Comparison of ENCODE assay signal across 12 mouse cellular contexts in genomic region chr12:52390242-52390641, GRCm38 (mm10).
DNase-seq lines count a peak whose midpoint lies in the region; ATAC-seq and TF ChIP-seq lines count a peak whose summit lies in the region.
"Had no signal": no experiment of that assay in that cellular context is flagged by ENCODE, and none has a peak within 500 bp of the region (broad histone marks: within the 10 kb centered on the region; RNA-seq: fewer than 3 reads in every experiment).

No protein-coding gene starts in this region.

- 0 out of 2 replicates have a peak, but pooled peaks have one; percentile 49 for ATAC-seq in kidney, embryonic 16.5 days (ENCODE audit: low FRiP score, low TSS enrichment)
- ATAC-seq: activated CD4-positive, CD25-positive, alpha-beta regulatory T cell, adult 4 months; intestine, postnatal 0 days had no signal

- no peak for DNase-seq in kidney, postnatal 4 days
- DNase-seq in heart, adult 9 months (ENCODE audit: low spot score in 2 of 2): peak; percentile 69 to 89
- peak; percentile 34 for DNase-seq in kidney, postnatal 14 days
- DNase-seq in cerebellum, adult 11-12 months: no peak
- no peak for DNase-seq in ovary, adult 18-20 months (ENCODE audit: low spot score)
- no peak for DNase-seq in thymus, adult 2 months
- DNase-seq: thymus, postnatal 36 days had no signal

- H3K4me3 ChIP-seq in kidney, embryonic 16.5 days (ENCODE audit: low read length): no peak overlapping the region
- no peak overlapping the region for H3K4me3 ChIP-seq in brown adipose tissue, adult 24 weeks (ENCODE audit: insufficient read depth, low read depth, low read length)
- no peak overlapping the region for H3K4me3 ChIP-seq in thymus, adult 2 months (ENCODE audit: control insufficient read depth, insufficient read depth, low read length)
- H3K4me3 ChIP-seq: limb, embryonic 13.5 days had no signal

- no peak overlapping the region for H3K4me2 ChIP-seq in kidney, embryonic 16.5 days (replicated peaks; ENCODE audit: low read depth, low read length)
- H3K4me2 ChIP-seq: limb, embryonic 13.5 days had no signal

- H3K9ac ChIP-seq in kidney, embryonic 16.5 days (replicated peaks; ENCODE audit: low read length): no peak overlapping the region
- H3K9ac ChIP-seq: limb, embryonic 13.5 days had no signal

- no peak for TF ChIP-seq CTCF in thymus, adult 2 months (IDR thresholded peaks at IDR 0.05; ENCODE audit: borderline replicate concordance, control insufficient read depth, extremely low read depth, insufficient read depth, low read length, poor library complexity)

- WGBS in kidney, embryonic 16.5 days: 47% methylated on average over 4 of the region's 4 CpGs
- WGBS in thymus, adult 2 months: 19% methylated on average over 4 of the region's 4 CpGs

- H3K36me3 ChIP-seq in kidney, embryonic 16.5 days (ENCODE audit: insufficient read depth, low read length): no peaks in the 10 kb centered on the region
- no peaks in the 10 kb centered on the region for H3K36me3 ChIP-seq in thymus, adult 2 months (ENCODE audit: control insufficient read depth, insufficient read depth, low read length)
- H3K36me3 ChIP-seq: limb, embryonic 13.5 days had no signal

- H3K27ac ChIP-seq in kidney, embryonic 16.5 days (ENCODE audit: low read length): no peak overlapping the region
- H3K27ac ChIP-seq in brown adipose tissue, adult 24 weeks (replicated peaks; ENCODE audit: low read depth, low read length): peak overlapping the region; percentile 68
- H3K27ac ChIP-seq in thymus, adult 2 months (ENCODE audit: control insufficient read depth, insufficient read depth, low read length): no peak overlapping the region
- H3K27ac ChIP-seq: limb, embryonic 13.5 days had no signal

- H3K4me1 ChIP-seq in kidney, embryonic 16.5 days (ENCODE audit: insufficient read depth, low read length): no peaks in the 10 kb centered on the region
- H3K4me1 ChIP-seq in brown adipose tissue, adult 24 weeks (ENCODE audit: control insufficient read depth, insufficient read depth, insufficient read length, low read length): peaks cover 9% of the 10 kb centered on the region
- H3K4me1 ChIP-seq in thymus, adult 2 months (replicated peaks; ENCODE audit: control insufficient read depth, insufficient read depth, low read length): no peaks in the 10 kb centered on the region

- H3K27me3 ChIP-seq in kidney, embryonic 16.5 days (ENCODE audit: insufficient read depth, low read length): no peaks in the 10 kb centered on the region
- H3K27me3 ChIP-seq in thymus, adult 2 months (ENCODE audit: control insufficient read depth, insufficient read depth, low read length): no peaks in the 10 kb centered on the region
- H3K27me3 ChIP-seq: limb, embryonic 13.5 days had no signal

- TF ChIP-seq POLR2A in thymus, adult 2 months (IDR thresholded peaks at IDR 0.05; ENCODE audit: control insufficient read depth, extremely low read depth, insufficient read depth, low read length, poor library complexity): no peak

- no peaks in the 10 kb centered on the region for H3K9me3 ChIP-seq in kidney, embryonic 16.5 days (ENCODE audit: low read length)
- H3K9me3 ChIP-seq: limb, embryonic 13.5 days had no signal

Comparison
In these comparisons a context has a peak if more than half of its experiments do, and no peak if none do; other contexts are left out.
1. DNase-seq: peak in heart, adult 9 months (2 of 2) and kidney, postnatal 14 days (single experiment); none in kidney, postnatal 4 days (0 of 2), cerebellum, adult 11-12 months (single experiment), ovary, adult 18-20 months (single experiment) and thymus, adult 2 months (single experiment).